Mouse (Mus musculus): ENCODE data around the gene Grid2. TPM values are rescaled to one million over a fixed set of nuclear protein-coding genes. Genes with fewer than 3 reads are reported as not detected.

The Grid2 gene
- total RNA-seq, 2 experiments from 2014 or later, result not detected

GRCm38 (mm10) chr6:63964269-63964668 is 708.6 kb downstream of the Grid2 start:
- ATAC-seq (replicated peaks; ENCODE audit: low FRiP score, poor library complexity, severe bottlenecking), result no peak

GRCm38 (mm10) chr6:63964735-63965134 is 709.1 kb downstream of the Grid2 start:
- ATAC-seq (replicated peaks; ENCODE audit: low FRiP score, poor library complexity, severe bottlenecking), result no peak

- no peak for ATAC-seq (replicated peaks; ENCODE audit: low FRiP score, poor library complexity, severe bottlenecking)
These were observed 790.4 kb downstream of the Grid2 start for GRCm38 (mm10) chr6:64046084-64046483.

- no peak for ATAC-seq (replicated peaks; ENCODE audit: low FRiP score, poor library complexity, severe bottlenecking)
These were observed 791.1 kb downstream of the Grid2 start for GRCm38 (mm10) chr6:64046732-64047131.

GRCm38 (mm10) chr6:64047950-64048349 is 792.3 kb downstream of the Grid2 start:
- ATAC-seq (replicated peaks; ENCODE audit: low FRiP score, poor library complexity, severe bottlenecking), result no peak

- no peak for ATAC-seq (replicated peaks; ENCODE audit: low FRiP score, poor library complexity, severe bottlenecking)
These were observed 808.2 kb downstream of the Grid2 start for GRCm38 (mm10) chr6:64063858-64064257.

- no peak for ATAC-seq (replicated peaks; ENCODE audit: low FRiP score, poor library complexity, severe bottlenecking)
These were observed 809.0 kb downstream of the Grid2 start for GRCm38 (mm10) chr6:64064704-64065103.

GRCm38 (mm10) chr6:64073406-64073805 is 817.7 kb downstream of the Grid2 start:
- no peak for ATAC-seq (replicated peaks; ENCODE audit: low FRiP score, poor library complexity, severe bottlenecking)

- ATAC-seq (replicated peaks; ENCODE audit: low FRiP score, poor library complexity, severe bottlenecking), result no peak
These were observed 822.2 kb downstream of the Grid2 start for GRCm38 (mm10) chr6:64077911-64078310.

GRCm38 (mm10) chr6:64098662-64099061 is 843.0 kb downstream of the Grid2 start:
- ATAC-seq (replicated peaks; ENCODE audit: low FRiP score, poor library complexity, severe bottlenecking), result no peak

GRCm38 (mm10) chr6:64114594-64114993 is 858.9 kb downstream of the Grid2 start:
- ATAC-seq (replicated peaks; ENCODE audit: low FRiP score, poor library complexity, severe bottlenecking), result no peak

- ATAC-seq (replicated peaks; ENCODE audit: low FRiP score, poor library complexity, severe bottlenecking), result no peak
These were observed 880.6 kb downstream of the Grid2 start for GRCm38 (mm10) chr6:64136275-64136674.

- no peak for ATAC-seq (replicated peaks; ENCODE audit: low FRiP score, poor library complexity, severe bottlenecking)
These were observed 892.9 kb downstream of the Grid2 start for GRCm38 (mm10) chr6:64148613-64149012.

GRCm38 (mm10) chr6:64174995-64175612 is 919.4 kb downstream of the Grid2 start:
- ATAC-seq (replicated peaks; ENCODE audit: low FRiP score, poor library complexity, severe bottlenecking), result no peak

- ATAC-seq (replicated peaks; ENCODE audit: low FRiP score, poor library complexity, severe bottlenecking), result no peak
These were observed 938.0 kb downstream of the Grid2 start for GRCm38 (mm10) chr6:64193646-64194045.

- ATAC-seq (replicated peaks; ENCODE audit: low FRiP score, poor library complexity, severe bottlenecking), result no peak
These were observed 946.9 kb downstream of the Grid2 start for GRCm38 (mm10) chr6:64202396-64203122.

- ATAC-seq (replicated peaks; ENCODE audit: low FRiP score, poor library complexity, severe bottlenecking), result no peak
These were observed 980.7 kb downstream of the Grid2 start for GRCm38 (mm10) chr6:64236351-64236750.

GRCm38 (mm10) chr6:64240526-64240925 is 984.9 kb downstream of the Grid2 start:
- ATAC-seq (replicated peaks; ENCODE audit: low FRiP score, poor library complexity, severe bottlenecking), result no peak

GRCm38 (mm10) chr6:64245951-64246350 is 990.3 kb downstream of the Grid2 start:
- no peak for ATAC-seq (replicated peaks; ENCODE audit: low FRiP score, poor library complexity, severe bottlenecking)

GRCm38 (mm10) chr6:64251041-64251440 is 995.4 kb downstream of the Grid2 start:
- ATAC-seq (replicated peaks; ENCODE audit: low FRiP score, poor library complexity, severe bottlenecking), result no peak

- no peak for ATAC-seq (replicated peaks; ENCODE audit: low FRiP score, poor library complexity, severe bottlenecking)
These were observed 1007.8 kb downstream of the Grid2 start for GRCm38 (mm10) chr6:64263517-64263916.

- ATAC-seq (replicated peaks; ENCODE audit: low FRiP score, poor library complexity, severe bottlenecking), result no peak
These were observed 1008.5 kb downstream of the Grid2 start for GRCm38 (mm10) chr6:64264224-64264623.

Measured in erythroblast, adult 5-6 weeks (primary cell).